Mouse (Mus musculus): ENCODE measurements around the gene Pim2. TPM values are rescaled to one million over a fixed set of nuclear protein-coding genes. Genes with fewer than 3 reads are reported as not detected.

Gene Pim2
- polyA plus RNA-seq (2016; fragmentation: Nextera tagmentation; extraction: Ambion mirVana): 9.5 and 10.0 TPM in 2 replicates

GRCm38 (mm10) chrX:7878007-7878419 lies at the start of gene Pim2:
Gene Pim2 (plus strand): TSS chrX:7878262.
- Histone ChIP-seq H3K36me3 (0 out of 2 replicates have a peak, but pooled peaks cover 8% of the 10 kb centered on the region), H3K4me2 (replicated peaks) (peak within 1 kb of the TSS; percentile 80), H3K27me3 (no peaks in the 10 kb centered on the region), H3K4me3 (peak within 1 kb of the TSS; percentile 41), H3K4me1 (peaks cover 9% of the 10 kb centered on the region; the same call in 1 of the 2 replicates), H3K27ac (peak within 1 kb of the TSS; percentile 32; the same call in 1 of the 2 replicates), H3K9me3 (replicated peaks) (no peaks in the 10 kb centered on the region), H3K9ac (peak within 1 kb of the TSS; percentile 49)
- WGBS: 17% methylated on average over 35 of the region's 38 CpGs
- ATAC-seq (ENCODE audit: low FRiP score): peak; percentile 86

DNA sequence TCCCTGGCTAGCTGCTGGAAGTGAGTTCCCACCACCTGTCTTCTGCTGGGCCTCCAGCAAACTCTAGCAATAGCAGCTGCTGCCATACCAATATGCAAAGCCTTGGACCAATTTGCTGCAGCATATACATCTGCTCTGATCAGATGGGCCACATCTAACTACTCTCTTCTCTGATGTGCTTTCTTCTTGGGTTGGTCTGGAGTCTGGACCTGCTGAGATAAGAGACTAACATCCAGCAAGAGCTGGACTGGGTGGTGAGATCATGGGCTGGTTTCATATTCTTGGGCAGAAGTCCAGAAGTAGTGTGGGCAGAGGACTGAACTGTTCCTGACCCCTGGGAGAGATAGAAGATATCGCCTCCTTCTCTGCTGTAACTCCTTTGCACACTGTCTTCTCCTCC lies 40.9 kb upstream of the Pim2 start:
- Histone ChIP-seq H3K4me1 (no peaks in the 10 kb centered on the region), H3K9ac (no peak overlapping the region), H3K4me3 (no peak overlapping the region), H3K36me3 (no peaks in the 10 kb centered on the region), H3K4me2 (replicated peaks) (no peak overlapping the region), H3K27ac (no peak overlapping the region), H3K27me3 (no peaks in the 10 kb centered on the region), H3K9me3 (replicated peaks) (no peaks in the 10 kb centered on the region)
- WGBS: 75% methylated on average over 1 of the region's 1 CpGs
- no peak for ATAC-seq (ENCODE audit: low FRiP score)

- Histone ChIP-seq H3K4me2 (replicated peaks) (peak overlapping the region; percentile 47), H3K4me3 (peak overlapping the region; percentile 80), H3K9me3 (replicated peaks) (no peaks in the 10 kb centered on the region), H3K36me3 (no peaks in the 10 kb centered on the region), H3K4me1 (peaks cover 11% of the 10 kb centered on the region), H3K27ac (0 out of 2 replicates have a peak overlapping the region, but pooled peaks have one; percentile 55), H3K9ac (no peak overlapping the region), H3K27me3 (no peaks in the 10 kb centered on the region)
- ATAC-seq (ENCODE audit: low FRiP score): no peak
- 20% methylated on average over 7 of the region's 7 CpGs for WGBS
Measured at GRCm38 (mm10) chrX:7840842-7841162, 37.3 kb upstream of the Pim2 start.

DNA sequence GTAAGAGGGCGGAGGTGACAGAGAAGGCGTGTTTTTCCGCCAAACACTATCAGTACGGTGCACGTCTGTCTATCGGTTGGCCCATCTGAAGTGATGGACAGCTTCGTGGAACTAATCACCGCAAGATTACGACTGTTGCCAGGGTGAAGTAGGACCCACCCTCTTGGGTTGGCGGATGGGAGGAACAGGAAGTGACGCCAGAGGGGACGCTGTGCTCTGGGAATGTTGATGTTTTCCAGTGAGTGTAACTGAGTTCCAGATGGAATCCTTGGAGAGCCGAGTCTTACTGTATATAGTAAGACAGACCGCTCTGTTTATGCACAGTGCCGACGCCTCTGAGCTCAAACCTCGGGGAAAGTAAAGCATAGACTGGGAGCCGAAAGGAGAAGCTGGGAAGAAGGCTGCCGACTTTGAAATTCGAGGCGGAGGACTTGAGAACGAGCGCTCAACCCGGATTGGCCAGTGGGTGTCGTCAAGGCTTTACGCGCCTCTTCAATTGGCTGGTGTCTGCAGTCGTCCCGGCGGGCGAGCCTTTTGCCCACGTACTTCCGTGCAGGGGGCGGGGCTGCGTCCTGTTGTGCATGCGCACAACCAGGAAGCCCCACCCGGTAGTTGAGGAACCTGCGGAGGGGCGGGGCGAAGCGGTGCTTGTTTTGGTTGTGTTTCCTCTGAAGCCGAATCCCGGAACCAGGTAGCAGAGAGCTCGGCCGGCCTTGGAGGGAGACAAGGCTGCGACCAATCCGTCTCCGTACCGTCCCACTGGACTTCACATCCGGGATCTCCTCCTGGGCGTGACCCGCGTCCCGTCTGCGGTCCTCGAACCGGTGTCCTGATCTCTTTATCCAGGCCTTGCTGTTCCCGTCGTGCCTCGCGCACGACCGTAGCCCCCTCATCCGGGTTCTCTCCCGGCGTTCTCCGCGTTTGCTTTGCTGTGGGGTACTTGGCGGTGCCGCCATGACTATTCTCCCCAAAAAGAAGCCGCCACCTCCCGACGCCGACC lies 36.6 kb upstream of the Pim2 start, which contains the start of gene Otud5:
Gene Otud5, plus strand, starts transcription at position 202 of the 1,000 bp plus-strand sequence.
- WGBS: 20% methylated on average over 74 of the region's 74 CpGs
- no peaks in the 10 kb centered on the region for H3K36me3 ChIP-seq
- peak within 1 kb of the TSS; percentile 71 for H3K4me2 ChIP-seq (replicated peaks)
- H3K4me1 ChIP-seq: peaks cover 11% of the 10 kb centered on the region
- ATAC-seq (ENCODE audit: low FRiP score): peak; percentile 99
- H3K27me3 ChIP-seq: no peaks in the 10 kb centered on the region
- peak within 1 kb of the TSS; percentile 88 for H3K9ac ChIP-seq
- H3K27ac ChIP-seq: peak within 1 kb of the TSS; percentile 86
- H3K4me3 ChIP-seq: peak within 1 kb of the TSS; percentile 80
- no peaks in the 10 kb centered on the region for H3K9me3 ChIP-seq (replicated peaks)

GRCm38 (mm10) chrX:7842318-7842717 lies 35.7 kb upstream of the Pim2 start:
- Histone ChIP-seq H3K27ac (peak overlapping the region; percentile 86), H3K9me3 (replicated peaks) (no peaks in the 10 kb centered on the region), H3K4me2 (replicated peaks) (peak overlapping the region; percentile 71), H3K9ac (peak overlapping the region; percentile 88), H3K4me3 (peak overlapping the region; percentile 80), H3K27me3 (no peaks in the 10 kb centered on the region), H3K36me3 (no peaks in the 10 kb centered on the region), H3K4me1 (peaks cover 11% of the 10 kb centered on the region)
- WGBS: 17% methylated on average over 34 of the region's 42 CpGs
- no peak for ATAC-seq (ENCODE audit: low FRiP score)

- Histone ChIP-seq H3K27me3 (no peaks in the 10 kb centered on the region), H3K9me3 (replicated peaks) (no peaks in the 10 kb centered on the region), H3K4me1 (peaks cover 10% of the 10 kb centered on the region), H3K36me3 (no peaks in the 10 kb centered on the region), H3K4me2 (replicated peaks) (no peak overlapping the region), H3K4me3 (no peak overlapping the region), H3K27ac (no peak overlapping the region), H3K9ac (no peak overlapping the region)
- WGBS: 89% methylated on average over 2 of the region's 2 CpGs
- no peak for ATAC-seq (ENCODE audit: low FRiP score)
Measured at GRCm38 (mm10) chrX:7847845-7848244, 30.2 kb upstream of the Pim2 start.

- Histone ChIP-seq H3K4me1 (no peaks in the 10 kb centered on the region), H3K4me2 (replicated peaks) (no peak overlapping the region), H3K36me3 (no peaks in the 10 kb centered on the region), H3K4me3 (no peak overlapping the region), H3K9ac (no peak overlapping the region), H3K27me3 (no peaks in the 10 kb centered on the region), H3K9me3 (replicated peaks) (no peaks in the 10 kb centered on the region), H3K27ac (no peak overlapping the region)
- ATAC-seq (ENCODE audit: low FRiP score): no peak
- WGBS: 46% methylated on average over 2 of the region's 2 CpGs
Measured at GRCm38 (mm10) chrX:7854578-7854977, 23.5 kb upstream of the Pim2 start.

DNA sequence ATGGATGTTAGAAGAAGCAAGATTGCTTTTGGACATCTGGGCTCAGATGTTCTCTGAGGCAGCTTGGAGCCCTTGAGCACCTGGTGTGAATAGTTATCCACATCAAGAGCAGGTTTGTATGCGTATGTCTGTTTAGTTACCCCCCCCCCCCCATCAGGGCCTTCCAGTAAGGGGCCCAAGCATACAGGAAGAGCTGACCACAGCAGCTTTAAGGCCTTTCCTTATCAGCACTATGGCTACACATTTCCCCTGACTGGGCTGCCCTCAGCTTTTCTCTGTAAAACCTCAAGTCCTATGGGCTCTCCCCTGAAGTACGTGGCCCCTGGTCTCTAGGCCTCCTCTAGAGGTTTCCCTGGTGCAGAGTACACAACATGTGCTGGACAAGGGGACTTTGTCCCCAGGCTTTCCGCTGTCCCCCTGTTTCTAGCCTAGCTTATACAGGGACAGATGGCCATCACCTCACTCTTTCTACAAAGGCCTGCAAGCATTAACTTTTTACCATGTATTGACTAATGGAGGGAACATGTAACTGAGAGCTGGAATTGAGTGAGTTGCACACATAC lies 18.8 kb upstream of the Pim2 start:
- Histone ChIP-seq H3K9me3 (replicated peaks) (no peaks in the 10 kb centered on the region), H3K27ac (no peak overlapping the region), H3K4me1 (no peaks in the 10 kb centered on the region), H3K36me3 (no peaks in the 10 kb centered on the region), H3K4me3 (no peak overlapping the region), H3K4me2 (replicated peaks) (no peak overlapping the region), H3K27me3 (no peaks in the 10 kb centered on the region), H3K9ac (no peak overlapping the region)
- WGBS: 96% methylated on average over 3 of the region's 3 CpGs
- ATAC-seq (ENCODE audit: low FRiP score): no peak

DNA sequence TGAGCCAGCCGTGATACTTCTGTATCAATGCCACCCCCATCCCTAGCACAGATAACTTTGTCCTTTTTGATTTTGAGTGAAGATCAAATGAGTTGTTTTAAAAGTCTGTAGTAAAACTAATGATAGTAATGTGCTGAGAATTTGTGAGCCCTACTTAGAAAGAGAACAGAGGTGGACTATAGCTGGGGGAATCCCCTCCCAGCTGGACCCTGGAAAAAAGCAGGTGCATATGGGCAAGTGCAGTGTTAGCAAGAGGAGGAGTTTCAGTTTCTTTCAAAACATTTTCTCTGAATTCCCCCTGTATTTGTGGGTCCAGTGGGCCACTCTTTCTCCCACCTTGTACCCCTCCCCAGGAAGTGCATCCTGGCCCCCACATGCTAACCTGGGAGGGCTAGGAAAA lies 14.9 kb upstream of the Pim2 start:
- no peak overlapping the region for H3K27ac ChIP-seq
- ATAC-seq (ENCODE audit: low FRiP score): no peak
- no peaks in the 10 kb centered on the region for H3K27me3 ChIP-seq
- no peaks in the 10 kb centered on the region for H3K4me1 ChIP-seq
- 78% methylated on average over 1 of the region's 1 CpGs for WGBS
- no peak overlapping the region for H3K4me3 ChIP-seq
- no peak overlapping the region for H3K4me2 ChIP-seq (replicated peaks)
- no peaks in the 10 kb centered on the region for H3K9me3 ChIP-seq (replicated peaks)
- H3K9ac ChIP-seq: no peak overlapping the region
- peaks cover 10% of the 10 kb centered on the region; the same call in 1 of the 2 replicates for H3K36me3 ChIP-seq

GRCm38 (mm10) chrX:7864551-7864950 lies 13.5 kb upstream of the Pim2 start:
- Histone ChIP-seq H3K9me3 (replicated peaks) (no peaks in the 10 kb centered on the region), H3K4me1 (no peaks in the 10 kb centered on the region), H3K27ac (no peak overlapping the region), H3K4me2 (replicated peaks) (no peak overlapping the region), H3K9ac (no peak overlapping the region), H3K27me3 (no peaks in the 10 kb centered on the region), H3K36me3 (peaks cover 10% of the 10 kb centered on the region; the same call in 1 of the 2 replicates), H3K4me3 (no peak overlapping the region)
- 83% methylated on average over 3 of the region's 3 CpGs for WGBS
- ATAC-seq (ENCODE audit: low FRiP score): no peak

DNA sequence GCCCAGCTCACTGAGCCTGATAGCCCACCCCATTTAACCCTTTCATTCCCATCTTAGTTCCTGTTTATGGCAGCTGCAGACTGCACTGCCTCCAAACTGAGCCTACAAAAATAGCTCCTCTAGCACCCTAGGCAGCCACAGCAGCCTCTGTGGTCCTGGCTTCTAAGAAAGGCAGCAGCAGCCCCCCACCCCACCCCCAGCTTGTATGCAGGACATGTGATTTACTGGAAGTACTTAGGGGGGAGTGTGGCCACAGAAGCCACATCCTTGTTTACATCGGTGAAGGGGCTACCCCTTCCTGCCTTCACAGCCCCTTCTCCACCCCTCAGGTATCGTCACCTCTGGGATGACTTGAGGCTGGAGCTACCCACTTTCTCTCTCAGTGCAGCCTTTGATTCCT lies 12.7 kb upstream of the Pim2 start:
- Histone ChIP-seq H3K4me3 (no peak overlapping the region), H3K9me3 (replicated peaks) (no peaks in the 10 kb centered on the region), H3K4me2 (replicated peaks) (no peak overlapping the region), H3K27me3 (no peaks in the 10 kb centered on the region), H3K9ac (no peak overlapping the region), H3K4me1 (no peaks in the 10 kb centered on the region), H3K27ac (no peak overlapping the region), H3K36me3 (peaks cover 10% of the 10 kb centered on the region; the same call in 1 of the 2 replicates)
- 67% methylated on average over 2 of the region's 2 CpGs for WGBS
- ATAC-seq (ENCODE audit: low FRiP score): no peak

- no peak overlapping the region for H3K27ac ChIP-seq
- H3K27me3 ChIP-seq: no peaks in the 10 kb centered on the region
- H3K9me3 ChIP-seq (replicated peaks): no peaks in the 10 kb centered on the region
- ATAC-seq (ENCODE audit: low FRiP score): no peak
- no peak overlapping the region for H3K4me2 ChIP-seq (replicated peaks)
- H3K36me3 ChIP-seq: peaks cover 10% of the 10 kb centered on the region; the same call in 1 of the 2 replicates
- no peak overlapping the region for H3K9ac ChIP-seq
- WGBS: 81% methylated on average over 2 of the region's 2 CpGs
- no peak overlapping the region for H3K4me3 ChIP-seq
- H3K4me1 ChIP-seq: no peaks in the 10 kb centered on the region
Measured at GRCm38 (mm10) chrX:7865786-7866185, 12.3 kb upstream of the Pim2 start.

All from hindbrain, embryonic 12.5 days (tissue).